Mouse (Mus musculus) gastrocnemius, adult 18-20 months (tissue): ENCODE data around the gene D130043K22Rik. TPM values are rescaled to one million over a fixed set of nuclear protein-coding genes. Genes with fewer than 3 reads are reported as not detected.
A peak's percentile ranks its signal among the peaks of the same experiment; 100 is the strongest.

ENCODE experiments used
- DNase-seq: peaks from one replicate; pipeline ENCODE4 v3.0.0; 2021; ENCODE audit warnings: low spot score
- total RNA-seq, 2 experiments: library from RNA; stranded (reverse); gene quantifications; 2 replicates each; pipeline ENCODE4 v1.2.3; 2021

Gene D130043K22Rik
- total RNA-seq, 2 experiments from 2014 or later = not detected

GRCm38 (mm10) chr13:24892516-24892915 lies 47.6 kb downstream of the D130043K22Rik start:
- no peak for DNase-seq

GRCm38 (mm10) chr13:24893880-24894279 lies 48.9 kb downstream of the D130043K22Rik start:
- no peak for DNase-seq

GRCm38 (mm10) chr13:24901916-24902315 lies 57.0 kb downstream of the D130043K22Rik start:
- DNase-seq = no peak

GRCm38 (mm10) chr13:24903412-24903811 lies 58.5 kb downstream of the D130043K22Rik start:
- no peak for DNase-seq

GRCm38 (mm10) chr13:24905422-24905821 lies 60.5 kb downstream of the D130043K22Rik start:
- no peak for DNase-seq

GRCm38 (mm10) chr13:24906831-24907570 lies 62.1 kb downstream of the D130043K22Rik start:
- DNase-seq = peak; percentile 3

- DNase-seq = no peak
Measured at GRCm38 (mm10) chr13:24909112-24909511, 64.2 kb downstream of the D130043K22Rik start.

GRCm38 (mm10) chr13:24913576-24913975 lies 68.6 kb downstream of the D130043K22Rik start:
- no peak for DNase-seq

- no peak for DNase-seq
Measured at GRCm38 (mm10) chr13:24914915-24915314, 70.0 kb downstream of the D130043K22Rik start.

- DNase-seq = no peak
Measured at GRCm38 (mm10) chr13:24915831-24916230, 70.9 kb downstream of the D130043K22Rik start.

- DNase-seq = peak; percentile 42
Measured at GRCm38 (mm10) chr13:24920333-24920977, 75.5 kb downstream of the D130043K22Rik start.

GRCm38 (mm10) chr13:24921281-24921680 lies 76.3 kb downstream of the D130043K22Rik start:
- DNase-seq = no peak

- no peak for DNase-seq
Measured at GRCm38 (mm10) chr13:24923991-24924390, 79.1 kb downstream of the D130043K22Rik start.

- no peak for DNase-seq
Measured at GRCm38 (mm10) chr13:24930591-24930990, 85.7 kb downstream of the D130043K22Rik start.

- DNase-seq = no peak
Measured at GRCm38 (mm10) chr13:24933199-24933598, 88.3 kb downstream of the D130043K22Rik start.

- DNase-seq = no peak
Measured at GRCm38 (mm10) chr13:24936772-24937107, 91.8 kb downstream of the D130043K22Rik start.

GRCm38 (mm10) chr13:24937108-24937838 lies 92.3 kb downstream of the D130043K22Rik start, which contains the start of gene Aldh5a1:
Aldh5a1 (minus strand) TSS chr13:24937661.
- peak; percentile 69 for DNase-seq

GRCm38 (mm10) chr13:24937839-24938166 lies 92.9 kb downstream of the D130043K22Rik start:
- DNase-seq = no peak

GRCm38 (mm10) chr13:24938683-24939082 lies 93.7 kb downstream of the D130043K22Rik start:
- DNase-seq = peak; percentile 80

GRCm38 (mm10) chr13:24939472-24939871 lies 94.5 kb downstream of the D130043K22Rik start:
- DNase-seq = no peak

- DNase-seq = peak; percentile 10
Measured at GRCm38 (mm10) chr13:24942512-24943282, 97.8 kb downstream of the D130043K22Rik start, which contains the start of gene Gpld1. Gpld1 (plus strand) TSS chr13:24943152.
